Mouse (Mus musculus): ENCODE measurements around the gene Cd22.
"Not testable (repeated sequence)": the region's sequence is repeated elsewhere in the genome, so short reads cannot be mapped to it uniquely, and the experiment has no call there.

Gene Cd22

GRCm38 (mm10) chr7:30861464-30861863 lies 18.7 kb downstream of the Cd22 start, which contains the start of gene Ffar1:
Gene Ffar1, minus strand, starts transcription at chr7:30861564.
- no peak for DNase-seq (ENCODE audit: low spot score)

DNA sequence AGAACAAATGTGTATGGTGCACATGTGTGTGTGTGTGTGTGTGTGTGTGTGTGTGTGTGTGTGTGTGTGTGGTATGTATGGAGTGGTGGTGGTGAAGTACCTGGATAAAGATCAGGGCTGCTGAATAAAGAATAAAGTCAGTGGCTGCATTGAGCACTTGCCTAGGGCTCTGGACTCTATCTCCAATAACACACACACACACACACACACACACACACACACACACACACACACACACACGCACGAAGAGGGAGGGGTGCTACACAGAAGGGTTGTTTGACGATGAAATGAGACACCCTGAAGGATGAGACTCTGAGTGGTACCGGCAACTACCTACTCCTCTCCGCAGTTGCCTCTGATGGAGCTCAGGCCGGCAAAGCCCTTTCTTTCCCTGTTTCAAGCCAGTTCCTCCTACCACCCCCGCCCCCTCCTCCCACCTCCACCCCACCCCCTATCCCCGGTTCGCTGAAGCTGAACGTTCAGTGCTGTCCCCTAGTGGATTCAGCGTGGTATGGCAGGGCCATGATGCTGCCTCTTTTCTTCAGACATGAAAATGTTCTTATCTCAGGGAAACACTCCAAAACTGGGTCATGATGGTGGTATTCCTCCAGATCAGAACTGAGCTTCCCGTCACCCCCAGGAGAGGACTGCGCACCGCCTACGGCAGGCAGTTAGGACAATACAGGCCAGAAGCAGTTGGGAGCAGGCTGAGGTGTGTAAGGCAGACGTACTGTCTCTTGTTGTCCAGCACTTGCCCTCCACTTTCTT lies 20.3 kb downstream of the Cd22 start:
- DNase-seq (ENCODE audit: low spot score), result peak; percentile 38

DNA sequence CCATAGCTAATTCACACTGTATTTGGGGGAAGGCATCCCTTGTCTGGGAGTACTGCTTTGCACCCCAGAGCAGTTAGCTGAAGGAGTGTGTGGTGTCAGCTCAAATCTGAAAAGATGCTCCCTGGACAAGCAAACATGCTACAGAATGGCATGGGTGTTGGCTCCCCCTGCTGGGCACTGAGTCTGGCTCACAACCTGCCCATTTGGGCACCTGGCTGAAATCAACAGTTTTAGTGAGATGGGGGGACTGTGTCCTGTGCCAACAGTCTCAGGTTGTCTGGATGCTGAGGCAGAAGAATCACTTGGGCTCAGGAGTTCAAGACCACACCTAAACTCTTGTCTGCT lies 20.9 kb downstream of the Cd22 start:
- peak; percentile 82 for DNase-seq (ENCODE audit: low spot score)

GRCm38 (mm10) chr7:30857746-30858145 lies 22.4 kb downstream of the Cd22 start:
- no peak for DNase-seq (ENCODE audit: low spot score)

DNA sequence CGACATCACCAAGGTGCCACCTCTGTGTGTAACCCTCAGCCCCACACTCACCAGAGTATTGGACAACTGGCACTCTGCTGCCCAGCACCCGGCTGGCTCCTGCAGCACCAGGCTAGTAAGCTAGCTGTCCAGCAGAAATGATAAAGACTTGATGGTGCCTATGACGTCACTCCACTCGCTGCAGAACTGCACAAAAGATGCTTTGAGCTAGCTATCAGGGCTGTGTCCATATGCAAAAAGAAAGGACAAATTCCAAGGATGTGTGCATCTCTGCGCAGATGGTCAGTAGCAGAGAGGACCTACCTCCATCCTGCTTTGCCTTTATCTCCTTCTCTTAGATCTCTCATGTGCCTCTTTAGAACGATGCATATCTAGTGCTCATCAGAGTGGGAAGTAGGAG lies 24.1 kb downstream of the Cd22 start, which contains the start of gene Ffar3:
TSS of gene Ffar3 (minus strand) at position 101 of the 400 bp plus-strand sequence.
- peak; percentile 63 for DNase-seq (ENCODE audit: low spot score)

DNA sequence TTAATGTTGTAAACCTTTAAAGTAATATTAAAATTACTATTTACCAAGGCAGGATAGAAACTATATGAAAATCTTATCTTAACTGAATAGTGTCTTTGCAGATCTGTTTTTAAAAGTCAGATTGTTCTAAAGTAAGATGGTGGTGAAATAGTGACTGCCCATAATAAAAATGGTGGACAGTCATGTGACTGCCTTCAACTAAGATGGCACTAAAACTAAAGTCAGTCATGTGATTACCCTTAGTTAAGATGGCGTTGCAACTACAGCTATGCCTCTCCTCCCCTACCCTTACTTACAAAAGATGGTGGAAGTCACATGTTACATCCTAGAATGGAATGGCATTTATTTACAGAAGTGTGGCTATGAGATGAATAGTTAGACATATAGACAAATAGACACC lies 28.7 kb downstream of the Cd22 start:
- DNase-seq (ENCODE audit: low spot score), result no peak

DNA sequence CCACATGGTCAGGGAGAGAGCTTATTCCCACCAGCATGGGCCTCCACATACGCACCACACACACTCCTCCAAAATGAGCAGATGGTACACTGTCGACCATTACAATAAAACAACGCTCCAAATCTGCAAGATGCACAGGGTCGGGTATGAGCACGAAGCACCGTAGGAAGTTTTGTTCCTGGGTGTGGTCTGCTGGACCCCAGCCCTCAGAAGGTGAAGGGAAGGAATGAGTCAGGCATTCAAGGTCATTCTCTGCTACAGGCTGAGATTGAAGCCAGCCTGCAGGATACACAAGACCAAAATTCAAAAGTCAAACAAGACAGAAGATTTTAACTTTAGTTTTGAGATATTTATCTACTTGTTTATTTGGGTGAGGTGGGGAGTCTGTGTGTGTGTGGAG lies 32.2 kb downstream of the Cd22 start:
- DNase-seq (ENCODE audit: low spot score), result no peak

- DNase-seq (ENCODE audit: low spot score), result no peak
These were observed 32.8 kb downstream of the Cd22 start for GRCm38 (mm10) chr7:30847386-30847785.

- DNase-seq (ENCODE audit: low spot score), result no peak
These were observed 33.6 kb downstream of the Cd22 start for GRCm38 (mm10) chr7:30846505-30847053.

GRCm38 (mm10) chr7:30844676-30845297 lies 35.4 kb downstream of the Cd22 start:
- no peak for DNase-seq (ENCODE audit: low spot score)

GRCm38 (mm10) chr7:30842092-30842491 lies 38.0 kb downstream of the Cd22 start:
- DNase-seq (ENCODE audit: low spot score), result no peak

DNA sequence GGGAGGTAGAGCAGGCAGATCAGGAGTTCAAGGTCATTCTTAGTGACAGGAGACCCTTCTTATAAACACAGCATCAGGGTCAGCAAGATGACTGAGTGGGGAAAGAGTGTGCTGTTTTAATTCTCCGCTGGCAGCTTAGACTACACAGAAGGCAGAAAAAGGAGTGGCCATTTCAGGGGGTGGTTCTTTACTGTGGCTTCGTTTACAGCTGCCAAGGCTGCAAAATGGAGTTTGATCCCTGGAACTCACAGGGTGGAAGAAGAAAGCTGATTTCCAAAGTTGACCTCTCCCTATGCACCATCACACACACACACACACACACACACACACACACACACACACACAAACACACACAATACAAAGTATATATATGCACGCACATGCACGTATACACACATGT lies 38.8 kb downstream of the Cd22 start:
- DNase-seq (ENCODE audit: low spot score), result no peak

- peak; percentile 58 for DNase-seq (ENCODE audit: low spot score)
These were observed 39.8 kb downstream of the Cd22 start for GRCm38 (mm10) chr7:30840306-30840705.

DNA sequence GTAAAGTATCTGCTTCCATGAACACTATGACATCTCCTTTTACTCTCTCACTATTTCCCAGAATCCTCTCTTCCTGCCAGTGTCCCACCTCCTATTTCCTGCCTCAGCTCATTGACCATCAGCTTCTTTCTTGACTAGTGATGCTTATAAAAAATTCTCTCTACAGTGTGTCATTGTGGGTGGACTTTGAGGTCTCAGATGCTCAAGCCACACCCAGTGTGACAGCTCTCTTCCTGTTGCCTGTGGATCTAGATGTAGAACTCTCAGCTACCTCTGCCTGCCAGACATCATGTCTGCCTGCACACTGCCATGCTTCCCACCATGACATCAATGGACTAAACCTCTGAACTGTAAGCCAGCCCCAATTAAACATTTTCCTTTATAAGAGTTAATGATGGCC lies 42.9 kb downstream of the Cd22 start:
- DNase-seq (ENCODE audit: low spot score), result no peak

DNA sequence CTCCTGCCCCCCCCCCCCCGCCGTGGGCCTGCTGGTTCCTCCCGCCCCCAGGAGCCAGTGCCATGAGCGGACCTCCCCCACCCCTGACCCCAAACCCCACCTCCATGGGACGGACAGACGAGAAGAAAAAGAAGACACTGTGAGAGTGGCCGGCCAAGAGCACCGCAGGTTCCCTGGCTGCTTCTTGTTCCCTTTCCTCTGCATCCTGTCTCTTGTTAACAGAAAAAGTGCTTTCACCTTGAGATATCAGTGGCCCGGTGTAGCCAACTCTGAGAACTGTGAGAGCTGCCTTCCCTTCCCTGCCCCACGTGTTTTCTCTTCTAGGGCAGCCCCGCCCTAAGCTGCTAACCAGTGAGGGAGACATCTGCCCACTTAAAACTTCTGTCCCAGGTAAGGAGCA lies 47.5 kb downstream of the Cd22 start:
- DNase-seq (ENCODE audit: low spot score), result not testable (repeated sequence)

DNA sequence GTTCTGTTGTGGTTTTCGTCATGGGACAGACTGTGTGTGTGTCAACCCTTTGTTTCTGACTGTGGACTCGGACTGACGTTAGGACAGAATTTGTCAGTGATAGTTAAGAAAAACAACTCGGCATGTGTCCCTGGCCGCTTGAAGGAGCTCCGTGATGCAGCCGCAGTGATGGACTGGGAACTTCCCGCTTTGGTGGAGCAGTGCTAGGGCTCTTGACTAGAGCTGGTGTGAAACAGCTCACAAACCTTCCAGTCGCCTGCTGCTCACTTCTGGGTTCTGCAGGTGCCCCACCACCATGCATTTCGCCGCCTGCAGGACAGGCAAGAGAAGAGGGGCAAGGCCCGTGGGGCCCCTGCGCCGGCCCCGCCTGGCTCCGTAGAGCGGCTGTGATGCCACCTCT lies 47.9 kb downstream of the Cd22 start:
- no peak for DNase-seq (ENCODE audit: low spot score)

GRCm38 (mm10) chr7:30829428-30829827 lies 50.7 kb downstream of the Cd22 start:
- DNase-seq (ENCODE audit: low spot score), result no peak

DNA sequence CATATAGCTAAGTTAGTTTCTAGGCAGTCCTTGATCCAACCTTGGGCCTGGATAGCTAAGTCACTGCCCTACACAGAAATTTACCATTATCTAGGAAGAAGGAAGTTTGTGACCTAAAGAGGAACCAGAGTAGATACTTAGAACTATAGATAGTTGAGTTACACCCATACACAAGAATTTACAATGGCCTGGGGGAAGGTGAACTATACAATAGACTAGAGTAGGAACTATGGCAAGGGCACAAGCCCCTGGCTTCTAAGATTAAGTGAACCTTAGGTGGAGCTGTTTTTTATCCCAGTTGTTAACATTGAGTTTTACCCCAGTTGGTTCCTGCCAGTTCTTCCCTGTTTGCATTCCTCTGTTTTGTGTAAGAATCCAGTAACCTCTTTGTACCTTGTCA lies 51.3 kb downstream of the Cd22 start:
- DNase-seq (ENCODE audit: low spot score), result not testable (repeated sequence)

GRCm38 (mm10) chr7:30826660-30827059 lies 53.5 kb downstream of the Cd22 start:
- DNase-seq (ENCODE audit: low spot score), result no peak

DNA sequence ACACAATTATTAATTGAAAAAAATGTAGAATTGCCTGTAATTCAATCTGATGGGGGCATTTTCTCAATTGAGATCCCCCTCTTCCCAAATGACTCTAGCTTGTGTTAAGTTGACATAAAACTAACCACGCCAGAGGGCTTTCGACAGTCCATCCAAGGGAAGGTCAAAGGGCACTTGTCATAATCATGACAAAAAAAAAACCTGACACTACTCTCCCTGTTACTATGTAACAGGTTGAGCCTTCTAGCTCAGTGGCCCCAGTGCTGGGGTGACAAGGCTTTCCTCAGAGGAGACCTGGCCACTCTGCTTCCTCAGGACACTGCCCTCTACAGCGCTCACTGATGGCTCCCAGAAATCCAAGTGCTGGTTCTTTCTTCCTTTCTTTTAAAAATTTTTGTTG lies 55.8 kb downstream of the Cd22 start:
- no peak for DNase-seq (ENCODE audit: low spot score)

GRCm38 (mm10) chr7:30823675-30824074 lies 56.5 kb downstream of the Cd22 start, which contains the start of gene Ffar2:
Gene Ffar2, minus strand, starts transcription at chr7:30823775.
- no peak for DNase-seq (ENCODE audit: low spot score)

GRCm38 (mm10) chr7:30821532-30821931 lies 58.6 kb downstream of the Cd22 start:
- no peak for DNase-seq (ENCODE audit: low spot score)

- DNase-seq (ENCODE audit: low spot score), result no peak
These were observed 59.2 kb downstream of the Cd22 start for GRCm38 (mm10) chr7:30820854-30821445.

Data from MN1 (cell line).